Mouse (Mus musculus) C2C12 (cell line): Measurements from ENCODE around the gene Rhobtb1.

Experiments used
- CTCF ChIP-seq: IDR thresholded peaks from one replicate; pipeline ENCODE4 v1.5.1; 2011; ENCODE audit not compliant: control insufficient read depth, insufficient read depth, insufficient read length
- MAX ChIP-seq: IDR thresholded peaks from one replicate; pipeline ENCODE4 v1.6.1; 2011; ENCODE audit warnings: mild to moderate bottlenecking, control low read depth

- TF ChIP-seq CTCF (no peak), MAX (no peak)
Observed at GRCm38 (mm10) chr10:69327362-69327761, 176.1 kb downstream of the Rhobtb1 start.
